Mouse (Mus musculus): Measurements from ENCODE around the gene Syap1. TPM values are rescaled to one million over a fixed set of nuclear protein-coding genes. Genes with fewer than 3 reads are reported as not detected.

Syap1 gene
- 10 to 100 TPM; 44.8 to 58.0 TPM for polyA plus RNA-seq (2017; shearing (Covaris generic))

GRCm38 (mm10) chrX:162887931-162888511, at the start of gene Syap1:
Gene Syap1 (minus strand): TSS chrX:162888447.

GRCm38 (mm10) chrX:162900938-162901337, 12.7 kb upstream of the Syap1 start, which contains the start of gene Ctps2:
Gene Ctps2 (plus strand): TSS chrX:162901238.

GRCm38 (mm10) chrX:162829203-162829708, 59.0 kb downstream of the Syap1 start, which contains the start of gene Txlng:
Gene Txlng (minus strand): TSS chrX:162829454.

Other genes with a start within 250 kb of the Syap1 start
- gene Reps2, start 244.8 kb downstream of the Syap1 start, polyA plus RNA-seq (2017; shearing (Covaris generic)) = under 1 TPM in 1 of 2 experiments, not detected in 1; 0.10 TPM
- gene Rbbp7, start 128.0 kb downstream of the Syap1 start, polyA plus RNA-seq (2017; shearing (Covaris generic)) = 100 to 1,000 TPM; 233 to 245 TPM
- 10 to 100 TPM; 15.6 to 15.7 TPM for gene Txlng, start 59.0 kb downstream of the Syap1 start, polyA plus RNA-seq (2017; shearing (Covaris generic))
- gene Ctps2, start 12.8 kb upstream of the Syap1 start, polyA plus RNA-seq (2017; shearing (Covaris generic)) = 100 to 1,000 TPM; 219 to 241 TPM
- not detected for gene S100g, start 76.2 kb upstream of the Syap1 start, polyA plus RNA-seq (2017; shearing (Covaris generic))